Mouse (Mus musculus) lung, postnatal 4 days (tissue): ENCODE measurements around the gene Lrrc4c.

Experiments used
- DNase-seq, 2 experiments: peaks; one replicate each; pipeline ENCODE4 v3.0.0; 2021

Gene Lrrc4c

DNA sequence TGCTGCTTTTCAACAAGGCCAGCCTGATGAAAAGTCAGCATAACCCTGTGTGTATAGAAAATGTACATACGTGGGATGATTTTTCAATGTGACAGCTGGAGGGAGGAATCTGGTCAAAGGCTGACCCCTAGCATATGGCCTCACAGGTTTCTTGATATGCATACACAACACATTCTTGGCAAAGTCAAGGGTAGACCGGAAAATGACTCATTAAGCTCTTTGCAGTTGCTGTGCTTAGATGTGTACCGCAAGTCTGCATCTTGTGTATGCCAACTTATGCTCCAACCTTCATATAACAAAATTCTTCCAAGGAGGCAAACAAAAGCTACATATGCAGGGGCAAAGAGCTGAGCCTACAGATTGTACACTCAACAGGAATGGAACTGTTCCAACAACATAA, 631.6 kb downstream of the Lrrc4c start:
- DNase-seq, result no peak

DNA sequence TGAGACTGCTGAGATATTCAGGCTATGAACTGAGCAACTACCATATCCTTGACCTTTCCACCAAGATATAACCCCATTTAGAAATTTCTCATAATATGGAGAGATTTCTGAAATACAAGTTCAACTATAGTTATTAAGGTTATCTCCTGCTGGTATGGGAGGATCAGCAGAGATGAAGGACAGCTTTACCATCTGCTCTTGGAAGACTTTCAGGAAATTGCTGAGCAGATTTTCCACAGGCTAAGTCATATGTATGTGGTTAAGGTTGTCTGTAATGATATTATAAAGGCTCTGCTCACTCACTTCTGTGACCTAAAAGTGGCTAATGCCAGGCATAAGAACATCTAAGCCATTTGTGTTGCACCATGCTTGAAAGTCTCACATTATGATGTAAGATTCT, 681.6 kb downstream of the Lrrc4c start:
- DNase-seq, result no peak

GRCm38 (mm10) chr2:97018319-97018718, 700.4 kb downstream of the Lrrc4c start:
- no peak for DNase-seq

GRCm38 (mm10) chr2:97026991-97027390, 709.0 kb downstream of the Lrrc4c start:
- no peak for DNase-seq

DNA sequence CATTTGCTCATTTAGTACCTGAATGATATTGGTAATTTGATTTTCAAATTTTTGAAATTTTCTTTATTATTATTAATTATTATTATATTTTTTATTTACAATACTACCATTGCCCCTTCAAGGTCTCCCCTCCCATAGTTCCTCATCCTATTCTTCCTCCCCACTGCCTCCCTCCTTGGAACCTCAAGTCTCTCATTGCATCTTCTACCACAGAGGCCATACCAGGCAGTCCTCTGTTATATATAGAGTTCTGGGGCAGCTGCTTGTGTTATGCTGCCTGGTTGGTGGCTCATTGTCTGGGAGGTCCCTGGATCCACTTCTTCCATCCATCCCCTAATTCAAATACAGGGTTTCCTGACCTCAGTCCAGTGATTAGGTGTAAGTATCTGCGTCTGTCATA, 709.6 kb downstream of the Lrrc4c start:
- DNase-seq, result no peak

DNA sequence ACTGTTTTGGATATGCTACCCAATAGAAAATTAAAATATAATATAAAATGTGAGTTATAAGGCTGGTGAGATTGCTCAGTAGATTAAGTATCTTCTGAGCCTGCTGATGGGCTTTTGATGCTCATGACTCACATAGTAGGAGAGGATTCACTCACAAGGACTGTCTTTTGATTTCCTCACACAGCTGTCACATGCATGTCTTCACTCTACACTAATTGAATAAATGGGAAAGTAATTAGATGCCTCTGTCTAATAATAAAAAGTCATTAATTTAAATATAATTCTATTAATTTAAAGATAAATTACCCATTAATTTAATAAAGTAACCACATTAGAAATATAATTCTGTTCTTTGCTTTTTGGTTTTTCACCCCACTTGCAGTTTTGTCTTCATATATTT, 718.4 kb downstream of the Lrrc4c start:
- no peak for DNase-seq

- no peak for DNase-seq
Observed at GRCm38 (mm10) chr2:97037024-97037814, 719.2 kb downstream of the Lrrc4c start.

DNA sequence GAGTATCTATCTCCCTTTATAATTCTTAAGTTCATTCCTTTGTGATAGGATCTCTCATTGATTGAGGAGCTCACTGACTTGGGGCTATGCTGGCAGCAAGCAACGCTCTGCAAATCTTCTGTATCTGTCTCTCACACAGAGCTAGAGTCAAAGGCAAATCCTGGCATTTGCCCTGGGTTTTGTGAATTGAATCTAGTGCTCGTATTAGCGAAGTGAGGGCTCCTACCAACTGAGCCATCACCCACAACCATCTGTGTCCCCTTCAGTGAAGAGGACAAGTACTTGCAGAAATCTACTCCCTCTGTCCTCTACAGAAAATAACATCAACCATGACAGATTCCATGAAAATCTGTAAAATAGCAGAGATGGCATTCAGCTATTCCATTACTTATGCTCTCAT, 726.0 kb downstream of the Lrrc4c start:
- DNase-seq, result no peak

DNA sequence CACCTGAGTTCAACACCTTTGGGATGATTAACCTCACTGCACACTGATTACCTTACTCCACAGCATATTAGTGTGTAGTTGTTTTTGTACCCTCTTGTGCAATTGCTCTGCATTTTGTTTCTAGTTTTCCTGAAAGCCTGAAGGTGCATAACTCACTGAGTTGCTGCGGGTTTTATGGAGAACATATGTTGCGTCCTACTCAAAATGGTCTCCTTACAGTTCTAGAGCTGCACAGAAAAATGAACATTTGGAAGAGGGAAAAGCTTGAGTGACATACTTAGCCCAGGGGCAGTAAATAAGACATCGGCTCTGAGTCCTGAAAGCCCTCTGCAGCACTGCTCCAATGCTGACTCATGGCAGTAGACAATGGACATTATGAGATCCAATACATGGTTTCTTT, 727.7 kb downstream of the Lrrc4c start:
- no peak for DNase-seq

DNA sequence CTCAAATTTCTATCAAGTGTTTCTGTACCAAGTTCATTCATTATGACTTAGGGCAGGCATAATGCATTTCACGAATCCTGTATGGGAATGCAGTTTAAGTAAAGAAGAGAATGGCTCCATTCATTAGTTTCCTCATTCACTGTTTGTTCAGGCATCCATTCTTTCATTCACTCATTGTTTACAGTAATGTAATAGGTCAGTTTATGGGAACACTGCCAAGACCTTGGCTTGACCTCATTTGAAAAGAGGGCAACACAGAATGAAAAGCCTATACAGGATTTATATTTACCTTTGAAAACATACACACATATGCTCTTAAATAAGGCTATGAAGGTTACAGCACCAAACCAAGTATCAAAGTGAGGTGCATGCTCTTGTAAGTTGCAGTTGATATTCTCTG, 762.2 kb downstream of the Lrrc4c start:
- DNase-seq, result no peak

DNA sequence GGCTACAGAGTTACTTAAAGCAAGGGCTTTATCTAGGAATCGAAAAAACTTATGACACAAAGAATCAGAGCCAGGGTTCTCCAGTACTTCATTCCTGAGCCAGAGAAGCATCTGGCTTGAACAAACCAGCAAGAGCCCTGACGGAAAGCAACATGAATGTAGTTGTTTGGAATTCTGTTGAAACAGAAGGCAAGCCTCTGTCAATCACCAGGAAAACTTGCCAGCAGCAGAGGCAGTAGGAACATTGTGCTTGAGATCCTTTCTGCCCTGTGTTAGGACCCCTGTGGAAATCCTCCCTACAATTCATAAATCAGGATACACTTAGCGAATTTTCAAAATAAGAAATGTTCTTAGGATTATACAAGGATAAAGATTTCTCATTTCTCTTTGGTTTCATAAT, 780.0 kb downstream of the Lrrc4c start:
- DNase-seq, result no peak

GRCm38 (mm10) chr2:97103398-97104162, 785.6 kb downstream of the Lrrc4c start:
- DNase-seq, result no peak

GRCm38 (mm10) chr2:97124246-97124645, 806.3 kb downstream of the Lrrc4c start:
- DNase-seq, result no peak

DNA sequence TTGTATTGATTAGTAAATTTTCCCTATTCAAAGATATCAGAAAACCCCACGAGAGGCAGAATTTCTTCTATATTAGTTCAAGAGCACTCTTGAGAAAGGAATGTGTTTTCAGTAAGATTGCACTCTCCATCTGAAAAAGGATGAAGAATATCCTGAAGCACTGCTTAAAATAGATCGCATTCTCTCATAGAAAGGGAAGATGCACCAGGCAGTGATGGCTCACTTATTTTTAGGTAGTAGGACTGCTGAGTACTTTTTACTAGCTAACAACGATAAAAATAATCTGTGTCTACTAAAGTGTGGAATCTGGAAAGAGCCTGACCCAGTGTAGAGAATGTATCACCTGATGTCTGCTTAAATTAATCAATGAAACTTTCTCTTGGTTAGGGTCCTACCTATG, 820.5 kb downstream of the Lrrc4c start:
- no peak for DNase-seq

- DNase-seq, result no peak
Observed at GRCm38 (mm10) chr2:97151626-97152194, 833.7 kb downstream of the Lrrc4c start.

DNA sequence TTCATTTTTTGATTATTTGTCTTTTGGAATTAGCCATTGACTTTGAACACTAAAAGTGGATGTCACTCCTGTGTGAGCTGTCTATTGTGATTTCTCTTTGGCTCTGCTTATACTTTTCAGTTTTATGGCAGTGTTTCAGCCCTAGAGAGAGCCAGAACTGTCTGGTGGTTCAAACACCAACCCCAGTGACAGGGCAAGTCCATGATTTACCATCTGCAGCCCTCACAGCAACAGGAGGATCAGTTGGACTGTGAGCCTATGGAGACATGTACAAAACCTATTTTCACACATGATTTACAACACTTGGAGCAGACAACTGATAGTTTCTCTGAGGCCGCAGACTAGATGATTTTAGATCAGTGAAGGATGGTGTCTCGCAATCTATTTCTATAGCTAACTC, 847.8 kb downstream of the Lrrc4c start:
- DNase-seq, result no peak

DNA sequence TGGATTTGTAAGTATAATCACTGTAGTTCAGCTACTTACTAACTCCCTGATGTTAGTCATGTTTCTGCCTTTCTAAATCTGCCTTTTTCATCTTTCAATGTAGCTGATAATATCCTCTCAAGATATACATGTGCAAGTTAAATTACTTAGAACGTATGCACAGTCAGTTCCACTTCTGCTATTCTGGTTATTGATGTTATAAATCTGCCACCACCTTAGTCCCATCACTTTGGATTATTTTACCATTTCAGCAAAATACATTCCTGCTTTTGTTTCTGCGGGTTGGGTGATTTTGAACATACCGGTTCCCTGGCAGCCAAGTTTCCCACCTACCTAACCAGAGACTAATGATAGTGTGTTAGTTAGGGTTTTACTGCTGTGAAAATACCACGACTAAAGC, 860.4 kb downstream of the Lrrc4c start:
- no peak for DNase-seq

GRCm38 (mm10) chr2:97196968-97197606, 879.1 kb downstream of the Lrrc4c start:
- DNase-seq, result no peak

DNA sequence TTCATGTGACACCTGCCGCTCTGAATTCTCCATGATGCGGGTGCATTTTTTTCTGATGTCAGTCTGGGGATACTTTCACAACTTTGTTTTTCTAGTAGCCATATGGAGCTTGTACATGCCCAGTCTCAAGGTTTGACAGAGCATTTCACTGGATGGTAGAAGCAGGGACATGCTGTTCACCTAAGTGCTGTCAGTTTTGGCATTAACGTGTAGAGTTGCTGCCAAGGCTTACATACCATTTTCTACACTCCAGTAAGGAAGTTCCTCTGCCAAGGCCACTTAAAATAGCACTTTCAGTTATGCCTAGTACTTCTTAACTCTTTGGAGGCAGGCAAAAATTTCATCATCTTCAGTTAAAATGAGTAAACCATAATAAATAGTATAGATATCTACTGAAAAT, 915.0 kb downstream of the Lrrc4c start:
- no peak for DNase-seq

DNA sequence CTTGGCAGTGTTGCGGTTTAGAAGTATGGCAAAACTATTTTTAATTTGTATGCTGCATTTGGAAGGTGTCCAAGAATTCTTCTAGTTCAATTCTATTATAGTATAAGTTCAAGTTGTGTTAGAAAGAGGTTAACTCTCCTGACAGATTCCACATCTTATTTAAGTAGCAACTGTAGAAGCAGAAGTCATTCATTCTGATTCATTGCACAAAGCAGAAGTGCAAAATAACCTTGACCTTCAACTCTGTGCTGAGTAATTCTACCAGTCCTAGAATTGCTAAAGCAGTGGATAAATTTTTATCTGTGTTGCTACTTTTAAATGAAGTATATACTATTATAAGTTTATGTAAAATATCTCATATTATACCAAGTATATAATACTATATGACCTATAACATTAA, 916.1 kb downstream of the Lrrc4c start:
- DNase-seq, result no peak

DNA sequence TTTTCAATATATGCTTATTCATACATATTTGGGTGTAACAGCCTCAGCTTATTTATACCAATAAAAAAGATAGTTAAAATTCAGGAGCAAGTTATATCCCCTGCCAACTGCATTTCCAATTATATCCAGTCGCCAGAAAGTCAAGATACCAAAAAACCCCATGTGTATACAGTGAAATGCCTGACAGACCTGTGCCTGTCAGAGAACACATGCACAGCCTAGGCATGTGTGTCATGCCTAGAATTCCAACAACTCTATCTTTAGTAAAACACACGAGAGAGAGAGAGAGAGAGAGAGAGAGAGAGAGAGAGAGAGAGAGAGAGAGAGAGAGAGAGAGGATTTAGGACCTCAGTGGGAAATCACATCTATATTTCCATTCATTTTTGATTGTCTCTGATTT, 956.7 kb downstream of the Lrrc4c start:
- DNase-seq, result no peak

- no peak for DNase-seq
Observed at GRCm38 (mm10) chr2:97284986-97285385, 967.0 kb downstream of the Lrrc4c start.

DNA sequence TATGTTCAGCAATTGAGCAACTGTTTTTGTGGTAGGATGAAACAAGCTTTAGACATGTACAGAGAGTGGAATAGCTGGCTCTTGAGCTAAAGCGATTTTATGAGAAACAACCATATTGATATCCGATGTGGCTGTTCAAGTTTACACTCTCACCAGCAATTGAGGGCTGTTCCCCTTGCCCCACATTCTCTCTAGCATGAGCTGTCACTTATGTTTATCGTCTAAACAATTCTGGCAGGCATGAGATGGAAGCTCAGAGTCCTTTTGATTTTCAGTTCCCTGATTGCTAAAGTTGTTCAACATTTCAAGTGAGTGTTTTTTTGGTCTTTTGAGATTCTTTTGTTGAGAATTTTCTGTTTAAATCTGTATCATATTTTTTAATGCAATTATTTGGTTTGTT, 976.2 kb downstream of the Lrrc4c start:
- DNase-seq, result no peak

DNA sequence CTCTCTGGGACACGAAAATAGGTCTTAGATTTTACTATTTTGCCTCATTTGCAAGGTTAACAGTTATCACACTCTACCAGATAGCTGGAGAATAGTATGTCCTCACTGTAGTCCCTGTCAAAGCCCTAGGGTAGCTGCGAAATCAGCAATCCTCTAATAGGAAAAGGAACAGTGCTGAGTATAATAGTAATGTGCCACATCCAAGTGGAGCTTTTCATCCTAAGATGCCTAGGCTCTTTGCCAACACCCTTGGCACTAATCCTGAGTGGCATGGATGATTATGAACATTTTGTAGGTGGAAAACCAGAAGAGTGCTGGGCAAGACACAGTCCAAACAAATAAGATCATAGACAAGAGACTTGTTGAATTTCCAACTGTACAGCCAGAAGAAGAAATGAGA, 981.7 kb downstream of the Lrrc4c start:
- DNase-seq, result no peak
